Mouse (Mus musculus) kidney, adult 2 months (tissue): ENCODE measurements around the gene Col6a2.

Experiments used
- CTCF ChIP-seq: fragments of 200-500 bp; conservative IDR thresholded peaks from 2 replicates; pipeline ENCODE4 v1.5.1; 2011; ENCODE audit warnings: low read depth, mild to moderate bottlenecking, control low read depth, low read length, moderate library complexity, mixed read lengths; ENCODE audit not compliant: insufficient read depth, insufficient read length
- POLR2A ChIP-seq: fragments of 200-500 bp; IDR thresholded peaks from one replicate; pipeline ENCODE4 v1.6.1; 2011; ENCODE audit warnings: low read depth, low read length, control low read depth

DNA sequence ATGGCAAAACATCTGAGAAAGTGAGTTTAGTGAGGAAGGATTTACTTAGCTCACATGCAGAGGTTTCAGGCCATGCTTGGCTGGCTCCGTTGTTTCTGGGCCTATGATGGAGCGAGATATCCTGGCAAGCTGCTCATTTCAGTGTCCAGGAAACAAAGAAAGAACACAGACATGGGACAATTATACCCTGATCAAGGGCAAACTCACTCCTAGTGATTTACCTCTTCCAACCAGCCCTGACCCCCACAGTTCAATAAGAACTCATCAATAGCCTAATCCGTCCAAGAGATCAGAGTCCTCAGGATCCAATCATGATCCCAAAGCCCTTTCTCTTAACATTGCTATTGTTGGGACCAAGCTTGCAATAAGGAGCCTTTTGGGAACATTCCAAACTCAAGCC is 51.3 kb downstream of the Col6a2 start:
- TF ChIP-seq CTCF: no peak
- TF ChIP-seq POLR2A: no peak
